Mouse (Mus musculus) megakaryocyte, embryonic 14.5 days (primary cell): ENCODE results near the gene Mfsd10.

ENCODE experiments used
- FLI1 ChIP-seq: IDR thresholded peaks from 2 replicates; pipeline ENCODE4 v1.6.1; 2012; ENCODE audit warnings: low read length, inconsistent platforms, mixed read lengths
- GATA1 ChIP-seq: IDR thresholded peaks from 3 replicates; pipeline ENCODE4 v1.6.1; 2012; ENCODE audit warnings: mixed read lengths, low read length, inconsistent platforms, borderline replicate concordance

GRCm38 (mm10) chr5:34669493-34669892, 32.5 kb upstream of the Mfsd10 start:
- TF ChIP-seq GATA1 (no peak), FLI1 (no peak)
